Mouse (Mus musculus): Measurements from ENCODE around the gene Prkag1.

Gene Prkag1

GRCm38 (mm10) chr15:98796803-98797595 is 34.3 kb downstream of the Prkag1 start:
- DNase-seq (ENCODE audit: extremely low spot score, low read depth, low spot score), result no peak

- no peak for DNase-seq (ENCODE audit: extremely low spot score, low read depth, low spot score)
These were observed 38.1 kb downstream of the Prkag1 start for GRCm38 (mm10) chr15:98793141-98793698.

GRCm38 (mm10) chr15:98792233-98793020 is 38.9 kb downstream of the Prkag1 start:
- DNase-seq (ENCODE audit: extremely low spot score, low read depth, low spot score), result no peak

GRCm38 (mm10) chr15:98791771-98792170 is 39.5 kb downstream of the Prkag1 start:
- no peak for DNase-seq (ENCODE audit: extremely low spot score, low read depth, low spot score)

GRCm38 (mm10) chr15:98791221-98791620 is 40.1 kb downstream of the Prkag1 start:
- DNase-seq (ENCODE audit: extremely low spot score, low read depth, low spot score), result no peak

- no peak for DNase-seq (ENCODE audit: extremely low spot score, low read depth, low spot score)
These were observed 40.6 kb downstream of the Prkag1 start for GRCm38 (mm10) chr15:98790761-98791160.

- no peak for DNase-seq (ENCODE audit: extremely low spot score, low read depth, low spot score)
These were observed 41.4 kb downstream of the Prkag1 start, which contains the start of gene Wnt1 for GRCm38 (mm10) chr15:98789661-98790535. TSS of gene Wnt1 (plus strand) at chr15:98789857.

GRCm38 (mm10) chr15:98788972-98789660 is 42.2 kb downstream of the Prkag1 start:
- no peak for DNase-seq (ENCODE audit: extremely low spot score, low read depth, low spot score)

- no peak for DNase-seq (ENCODE audit: extremely low spot score, low read depth, low spot score)
These were observed 43.4 kb downstream of the Prkag1 start for GRCm38 (mm10) chr15:98787930-98788329.

- DNase-seq (ENCODE audit: extremely low spot score, low read depth, low spot score), result no peak
These were observed 45.6 kb downstream of the Prkag1 start for GRCm38 (mm10) chr15:98785744-98786143.

- no peak for DNase-seq (ENCODE audit: extremely low spot score, low read depth, low spot score)
These were observed 50.2 kb downstream of the Prkag1 start for GRCm38 (mm10) chr15:98781166-98781565.

GRCm38 (mm10) chr15:98780573-98780972 is 50.7 kb downstream of the Prkag1 start:
- DNase-seq (ENCODE audit: extremely low spot score, low read depth, low spot score), result no peak

- no peak for DNase-seq (ENCODE audit: extremely low spot score, low read depth, low spot score)
These were observed 51.2 kb downstream of the Prkag1 start for GRCm38 (mm10) chr15:98780075-98780474.

- DNase-seq (ENCODE audit: extremely low spot score, low read depth, low spot score), result no peak
These were observed 52.5 kb downstream of the Prkag1 start for GRCm38 (mm10) chr15:98778806-98779205.

- DNase-seq (ENCODE audit: extremely low spot score, low read depth, low spot score), result no peak
These were observed 53.0 kb downstream of the Prkag1 start for GRCm38 (mm10) chr15:98778191-98778770.

GRCm38 (mm10) chr15:98777762-98778161 is 53.6 kb downstream of the Prkag1 start, which contains the start of gene Wnt10b:
TSS of gene Wnt10b (minus strand) at chr15:98778150.
- DNase-seq (ENCODE audit: extremely low spot score, low read depth, low spot score), result no peak

GRCm38 (mm10) chr15:98777005-98777616 is 54.2 kb downstream of the Prkag1 start:
- no peak for DNase-seq (ENCODE audit: extremely low spot score, low read depth, low spot score)

GRCm38 (mm10) chr15:98776280-98777004 is 54.9 kb downstream of the Prkag1 start:
- DNase-seq (ENCODE audit: extremely low spot score, low read depth, low spot score), result no peak

- no peak for DNase-seq (ENCODE audit: extremely low spot score, low read depth, low spot score)
These were observed 55.8 kb downstream of the Prkag1 start for GRCm38 (mm10) chr15:98775533-98775932.

Measured in hindlimb bud, embryonic 11.5 days (tissue).